Mouse (Mus musculus): ENCODE measurements at regions not wholly inside any gene's neighbourhood (a gene's known extent, or its start where the extent isn't known, plus 50 kb on each side); places are given as distances from the start of the nearest gene placed in this dataset.

DNA sequence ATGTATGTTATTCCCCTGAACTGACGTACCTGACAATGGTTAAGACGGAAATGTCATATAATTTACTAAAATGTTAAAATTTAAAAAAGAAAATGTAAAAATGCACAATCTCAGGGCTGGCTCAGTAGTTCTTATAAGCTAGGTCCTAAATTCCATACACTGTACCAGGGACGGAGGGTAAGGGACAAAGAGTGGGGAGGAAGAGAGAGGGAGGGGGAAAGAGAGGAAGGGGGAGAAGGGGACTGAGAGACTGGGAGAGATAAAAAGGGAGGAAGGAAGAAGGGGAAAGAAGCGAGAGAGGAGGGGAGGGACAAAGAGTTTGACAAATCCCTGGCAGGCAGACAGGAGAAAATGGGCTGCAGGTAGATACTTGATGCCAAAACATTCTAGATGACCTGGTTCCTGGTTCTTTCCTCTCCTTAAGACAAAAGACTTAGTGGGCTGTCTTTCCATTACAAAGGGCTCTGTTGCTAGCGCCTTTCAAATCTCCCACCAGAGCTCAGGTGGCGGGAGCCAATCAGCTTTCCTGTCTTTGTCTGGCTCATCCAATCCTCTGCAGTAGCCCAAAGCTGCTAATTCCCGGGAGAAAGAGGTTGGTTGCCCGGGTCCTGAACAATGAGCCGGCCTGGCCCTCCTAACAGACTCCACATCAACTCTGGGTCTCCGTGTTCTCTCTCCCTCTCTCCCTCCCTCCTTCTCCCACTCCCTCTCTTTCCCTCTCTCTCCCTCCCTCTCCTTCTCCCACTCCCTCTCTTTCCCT is 92.7 kb upstream of the Gm14444 start:
- Histone ChIP-seq H3K27me3 (replicated peaks) (no peaks in the 10 kb centered on the region), H3K4me3 (replicated peaks) (no peak overlapping the region), H3K36me3 (replicated peaks; ENCODE audit: low read length) (no peaks in the 10 kb centered on the region), H3K4me1 (no peaks in the 10 kb centered on the region), H3K9me3 (0 out of 2 replicates have a peak, but pooled peaks cover 5% of the 10 kb centered on the region)
- TF ChIP-seq GATA1 (IDR thresholded peaks at IDR 0.05; ENCODE audit: borderline replicate concordance, low read length) (no peak), FLI1 (IDR thresholded peaks at IDR 0.05; ENCODE audit: low read length) (no peak)

DNA sequence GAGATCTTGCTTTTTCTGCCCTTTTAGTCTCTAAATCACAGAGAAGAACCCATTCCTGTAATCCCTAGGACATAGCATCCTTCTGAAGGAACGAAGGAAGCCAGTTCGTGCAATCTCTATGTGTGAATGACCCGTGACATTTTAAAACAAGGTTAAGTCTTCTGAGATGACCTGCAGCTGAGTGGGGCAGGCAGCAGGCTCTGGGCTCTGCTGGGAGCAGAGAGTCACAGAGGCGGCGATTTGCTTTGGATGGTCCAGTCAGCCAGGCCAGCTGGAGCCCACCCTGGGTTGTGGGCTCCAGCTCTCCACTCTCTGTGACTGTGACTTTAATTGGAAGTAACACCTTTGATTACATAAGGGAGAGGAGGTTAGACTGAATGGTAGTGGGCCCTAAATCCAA is 92.1 kb upstream of the Gm14444 start:
- no peak overlapping the region for H3K4me3 ChIP-seq (replicated peaks)
- H3K4me1 ChIP-seq = no peaks in the 10 kb centered on the region
- no peaks in the 10 kb centered on the region for H3K27me3 ChIP-seq (replicated peaks)
- no peak for TF ChIP-seq GATA1 (IDR thresholded peaks at IDR 0.05; ENCODE audit: borderline replicate concordance, low read length)
- TF ChIP-seq FLI1 (IDR thresholded peaks at IDR 0.05; ENCODE audit: low read length) = no peak
- no peaks in the 10 kb centered on the region for H3K36me3 ChIP-seq (replicated peaks; ENCODE audit: low read length)
- peaks cover 9% of the 10 kb centered on the region; the same call in 1 of the 2 replicates for H3K9me3 ChIP-seq

DNA sequence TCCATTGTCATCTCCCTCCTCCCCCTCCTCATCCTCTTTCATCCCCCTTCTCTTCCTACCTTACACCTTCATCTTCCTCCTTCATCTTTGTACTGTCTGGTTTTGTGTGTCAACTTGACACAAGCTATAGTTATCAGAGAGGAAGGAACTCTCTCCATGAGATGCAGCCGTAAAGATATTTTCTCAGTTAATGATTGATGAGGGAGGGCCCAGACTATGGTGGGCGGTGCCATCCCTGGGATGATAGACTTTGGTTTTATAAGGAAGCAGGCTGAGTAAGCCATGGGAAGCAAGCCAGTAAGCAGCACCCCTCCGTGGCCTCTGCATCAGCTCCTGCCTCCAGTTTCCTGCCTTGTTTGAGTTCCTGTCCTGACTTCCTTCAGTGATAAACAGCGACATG is 87.8 kb upstream of the Gm14444 start:
- Histone ChIP-seq H3K4me3 (replicated peaks) (no peak overlapping the region), H3K4me1 (no peaks in the 10 kb centered on the region), H3K36me3 (replicated peaks; ENCODE audit: low read length) (no peaks in the 10 kb centered on the region), H3K9me3 (peaks cover 11% of the 10 kb centered on the region; the same call in 1 of the 2 replicates), H3K27me3 (replicated peaks) (no peaks in the 10 kb centered on the region)
- no peak for TF ChIP-seq FLI1 (IDR thresholded peaks at IDR 0.05; ENCODE audit: low read length)
- no peak for TF ChIP-seq GATA1 (IDR thresholded peaks at IDR 0.05; ENCODE audit: borderline replicate concordance, low read length)

DNA sequence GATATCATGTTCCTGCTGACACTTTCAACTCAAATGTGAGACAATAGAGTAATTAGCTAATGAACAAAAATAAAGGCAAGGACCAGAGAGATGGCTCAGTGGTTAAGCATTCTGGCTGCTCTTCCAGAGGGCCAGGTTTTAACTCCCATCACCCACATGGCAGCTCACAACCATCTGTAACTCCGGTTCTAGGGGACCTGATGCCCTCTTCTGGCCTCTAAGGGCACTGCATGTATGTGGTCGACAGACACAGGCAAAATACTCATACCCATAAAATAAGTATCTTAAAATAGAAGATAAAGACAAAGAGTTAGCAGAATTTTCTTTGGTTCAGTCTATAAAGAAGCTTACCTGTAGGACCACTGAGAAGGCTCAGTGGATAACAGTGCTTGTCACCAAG is 80.3 kb upstream of the Gm14444 start:
- H3K27me3 ChIP-seq (replicated peaks) = no peaks in the 10 kb centered on the region
- no peaks in the 10 kb centered on the region for H3K36me3 ChIP-seq (replicated peaks; ENCODE audit: low read length)
- TF ChIP-seq GATA1 (IDR thresholded peaks at IDR 0.05; ENCODE audit: borderline replicate concordance, low read length) (no peak), FLI1 (IDR thresholded peaks at IDR 0.05; ENCODE audit: low read length) (no peak)
- H3K9me3 ChIP-seq = no peaks in the 10 kb centered on the region
- no peaks in the 10 kb centered on the region; the same call in 1 of the 2 replicates for H3K4me1 ChIP-seq
- no peak overlapping the region for H3K4me3 ChIP-seq (replicated peaks)

DNA sequence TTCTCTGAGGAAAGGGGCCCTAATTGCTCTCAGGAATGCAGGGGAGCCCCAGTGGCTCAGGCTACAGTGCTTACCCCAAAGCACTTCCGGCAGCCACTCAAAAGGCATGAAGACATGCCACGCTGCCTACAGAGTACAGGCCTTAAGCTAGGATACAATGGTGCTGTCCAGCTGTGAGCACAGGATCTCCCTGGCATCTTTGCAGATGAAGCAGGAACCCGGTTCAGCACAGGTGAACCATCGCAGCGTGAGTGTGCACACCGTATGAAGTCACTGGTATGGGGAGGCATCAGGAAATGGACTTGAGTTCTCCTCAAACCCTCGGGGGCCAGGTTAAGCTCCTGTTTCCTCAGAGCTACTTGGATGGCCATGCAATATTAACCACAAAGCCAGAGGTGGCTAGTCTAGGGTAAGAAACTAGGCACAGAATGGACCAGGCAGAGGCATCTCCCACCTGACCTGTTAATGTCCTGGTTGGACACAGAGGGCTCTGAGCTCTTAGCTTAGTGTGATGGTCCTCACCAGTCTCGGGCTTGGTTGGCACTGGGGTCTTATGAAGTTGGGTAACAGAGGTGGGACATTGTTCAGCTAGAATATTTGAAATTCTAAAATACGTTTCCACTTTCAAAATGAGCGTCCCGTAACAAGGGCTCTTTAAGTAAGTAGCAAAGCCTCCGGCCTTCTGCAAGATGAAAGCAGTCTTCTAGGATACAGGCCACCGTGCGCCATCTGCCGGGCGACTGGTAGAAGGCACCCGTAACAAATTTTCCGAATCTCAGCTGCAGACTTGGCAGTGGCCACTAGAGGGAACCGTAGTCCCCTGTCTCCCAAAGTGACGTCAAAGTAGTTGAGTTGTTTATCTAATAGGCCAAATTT is 77.7 kb upstream of the Gm14444 start:
- H3K4me1 ChIP-seq = no peaks in the 10 kb centered on the region; the same call in 1 of the 2 replicates
- H3K4me3 ChIP-seq (replicated peaks) = no peak overlapping the region
- no peaks in the 10 kb centered on the region for H3K9me3 ChIP-seq
- TF ChIP-seq GATA1 (IDR thresholded peaks at IDR 0.05; ENCODE audit: borderline replicate concordance, low read length) (no peak), FLI1 (IDR thresholded peaks at IDR 0.05; ENCODE audit: low read length) (no peak)
- H3K27me3 ChIP-seq (replicated peaks) = no peaks in the 10 kb centered on the region
- no peaks in the 10 kb centered on the region for H3K36me3 ChIP-seq (replicated peaks; ENCODE audit: low read length)

DNA sequence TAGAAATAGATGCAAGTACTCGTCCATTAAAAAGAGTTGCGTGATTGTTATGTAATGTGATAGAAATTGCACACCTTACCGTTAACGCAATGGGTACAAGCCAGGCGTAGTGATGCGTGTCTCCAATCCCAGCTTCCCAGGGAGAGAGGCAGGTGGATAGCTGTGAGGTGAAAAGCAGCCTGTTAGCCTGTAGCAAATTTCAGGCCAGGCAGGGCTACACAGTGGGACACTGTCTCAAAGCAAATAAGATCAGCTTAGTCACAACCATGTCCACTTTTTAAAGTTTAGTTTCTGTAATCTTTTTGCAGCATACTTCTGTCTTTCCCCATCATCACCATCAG is 77.1 kb upstream of the Gm14444 start:
- Histone ChIP-seq H3K27me3 (replicated peaks) (no peaks in the 10 kb centered on the region), H3K36me3 (replicated peaks; ENCODE audit: low read length) (no peaks in the 10 kb centered on the region), H3K4me1 (no peaks in the 10 kb centered on the region; the same call in 1 of the 2 replicates), H3K4me3 (replicated peaks) (no peak overlapping the region), H3K9me3 (no peaks in the 10 kb centered on the region)
- TF ChIP-seq FLI1 (IDR thresholded peaks at IDR 0.05; ENCODE audit: low read length) (no peak), GATA1 (IDR thresholded peaks at IDR 0.05; ENCODE audit: borderline replicate concordance, low read length) (no peak)

DNA sequence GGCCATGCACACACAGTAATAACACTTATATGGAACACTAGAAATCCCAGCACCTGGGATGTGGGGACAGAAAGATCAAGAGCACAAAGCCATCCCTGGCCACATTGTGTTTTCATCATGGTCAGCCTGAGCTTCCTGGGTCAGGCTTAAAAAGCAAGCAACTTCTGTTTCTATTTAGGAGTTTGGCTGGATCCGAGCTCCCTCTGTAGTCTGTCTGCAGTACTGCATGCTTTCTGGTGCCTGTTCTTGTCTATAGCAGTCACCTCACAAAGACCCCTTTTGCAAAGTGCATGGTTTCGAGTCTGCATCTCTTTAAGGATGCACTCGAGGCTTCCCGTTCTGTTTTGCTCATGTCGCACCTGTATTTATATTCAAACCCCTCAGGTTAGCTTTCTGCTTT is 73.4 kb upstream of the Gm14444 start:
- Histone ChIP-seq H3K9me3 (peaks cover 2% of the 10 kb centered on the region; the same call in 1 of the 2 replicates), H3K4me1 (no peaks in the 10 kb centered on the region; the same call in 1 of the 2 replicates), H3K4me3 (replicated peaks) (no peak overlapping the region), H3K27me3 (replicated peaks) (no peaks in the 10 kb centered on the region), H3K36me3 (replicated peaks; ENCODE audit: low read length) (no peaks in the 10 kb centered on the region)
- no peak for TF ChIP-seq GATA1 (IDR thresholded peaks at IDR 0.05; ENCODE audit: borderline replicate concordance, low read length)
- no peak for TF ChIP-seq FLI1 (IDR thresholded peaks at IDR 0.05; ENCODE audit: low read length)

DNA sequence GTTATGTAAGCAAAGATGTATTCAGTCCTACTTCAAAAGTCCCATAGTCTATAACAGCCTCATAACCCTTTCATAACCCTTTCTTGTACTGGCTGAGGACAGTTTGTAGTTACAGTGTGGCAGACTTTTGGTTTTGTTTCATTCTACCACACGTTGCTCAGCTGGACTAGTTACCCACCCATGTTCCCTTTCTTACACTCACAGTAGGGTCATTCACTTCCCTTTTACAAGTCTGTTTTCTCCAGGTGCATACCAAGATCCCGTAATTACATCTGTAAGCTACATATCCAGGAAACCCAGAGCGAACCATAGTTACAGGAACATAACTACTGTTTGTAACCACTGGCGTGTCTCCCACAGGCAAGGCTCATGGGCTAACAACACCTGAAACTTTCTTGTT is 72.1 kb upstream of the Gm14444 start:
- Histone ChIP-seq H3K36me3 (replicated peaks; ENCODE audit: low read length) (no peaks in the 10 kb centered on the region), H3K9me3 (peaks cover 2% of the 10 kb centered on the region; the same call in 1 of the 2 replicates)
- TF ChIP-seq FLI1 (IDR thresholded peaks at IDR 0.05; ENCODE audit: low read length) (no peak), GATA1 (IDR thresholded peaks at IDR 0.05; ENCODE audit: borderline replicate concordance, low read length) (no peak)

DNA sequence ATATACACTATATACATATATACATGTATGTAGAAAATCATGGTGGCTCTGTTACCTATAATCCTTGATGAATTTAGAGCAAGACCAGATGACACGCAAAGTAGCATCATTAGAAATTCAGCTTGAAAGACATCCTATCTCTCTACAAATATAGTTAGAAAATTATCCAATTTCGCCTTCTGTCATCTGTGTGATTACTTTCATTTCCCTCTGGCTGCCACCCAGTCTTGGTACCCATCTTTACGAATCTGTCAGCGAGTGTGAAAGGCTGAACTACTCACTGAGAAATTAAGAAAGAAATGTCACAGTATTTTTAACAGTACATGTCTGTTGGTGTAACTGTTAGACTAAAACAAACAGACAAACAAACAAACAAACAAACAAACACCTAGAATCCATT is 67.8 kb upstream of the Gm14444 start:
- H3K36me3 ChIP-seq (replicated peaks; ENCODE audit: low read length) = no peaks in the 10 kb centered on the region
- H3K9me3 ChIP-seq = peaks cover 5% of the 10 kb centered on the region
- no peak for TF ChIP-seq GATA1 (IDR thresholded peaks at IDR 0.05; ENCODE audit: borderline replicate concordance, low read length)
- no peak for TF ChIP-seq FLI1 (IDR thresholded peaks at IDR 0.05; ENCODE audit: low read length)
- no peaks in the 10 kb centered on the region for H3K4me1 ChIP-seq
- H3K27me3 ChIP-seq (replicated peaks) = no peaks in the 10 kb centered on the region
- H3K4me3 ChIP-seq (replicated peaks) = no peak overlapping the region

More for the DNA sequence above, 72.1 kb upstream of the Gm14444 start:
- Histone ChIP-seq H3K4me1 (no peaks in the 10 kb centered on the region; the same call in 1 of the 2 replicates), H3K4me3 (replicated peaks) (no peak overlapping the region), H3K27me3 (replicated peaks) (no peaks in the 10 kb centered on the region)

DNA sequence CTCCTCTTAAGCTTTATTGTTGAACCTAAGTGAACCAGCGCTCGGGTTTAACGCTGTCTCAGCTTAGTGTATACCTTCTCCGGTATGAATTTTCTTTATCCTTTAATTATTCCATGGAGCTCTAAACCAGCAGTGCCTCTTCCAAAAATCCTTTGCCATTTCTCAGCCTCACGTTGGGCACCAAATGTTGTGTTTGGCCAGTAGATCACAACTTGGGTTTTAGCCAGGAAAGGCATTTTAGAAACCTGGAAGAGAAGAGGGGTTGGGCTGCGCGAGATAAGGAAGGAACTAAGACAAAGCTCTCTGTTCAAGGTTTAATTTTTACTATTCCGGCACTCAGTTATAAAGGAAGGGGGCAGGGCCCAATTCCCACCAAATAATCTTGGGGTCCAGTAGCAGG is 61.9 kb upstream of the Gm14444 start:
- H3K4me3 ChIP-seq (replicated peaks) = no peak overlapping the region
- H3K27me3 ChIP-seq (replicated peaks) = no peaks in the 10 kb centered on the region
- H3K9me3 ChIP-seq = peaks cover 2% of the 10 kb centered on the region; the same call in 1 of the 2 replicates
- H3K4me1 ChIP-seq = no peaks in the 10 kb centered on the region
- H3K36me3 ChIP-seq (replicated peaks; ENCODE audit: low read length) = no peaks in the 10 kb centered on the region
- TF ChIP-seq FLI1 (IDR thresholded peaks at IDR 0.05; ENCODE audit: low read length) = no peak
- TF ChIP-seq GATA1 (IDR thresholded peaks at IDR 0.05; ENCODE audit: borderline replicate concordance, low read length) = no peak
